Mouse (Mus musculus) neural tube, embryonic 13.5 days (tissue): ENCODE measurements around the gene Sh2b1. TPM values are rescaled to one million over a fixed set of nuclear protein-coding genes. Genes with fewer than 3 reads are reported as not detected.
A peak's percentile ranks its signal among the peaks of the same experiment; 100 is the strongest.

Experiments used
- ATAC-seq: fragments of 200-750 bp; cut with Nextera tagmentation; 2 replicates; pipeline ENCODE4 v1.8.0; 2017; ENCODE audit warnings: low read depth, mild to moderate bottlenecking, moderate TSS enrichment, moderate library complexity
- H3K27ac ChIP-seq: fragments of 300-500 bp; sonication (generic); replicated peaks from 2 replicates; pipeline ENCODE4 v1.5.1; 2015; ENCODE audit warnings: moderate library complexity, mild to moderate bottlenecking, inconsistent platforms
- H3K27me3 ChIP-seq: fragments of 300-500 bp; sonication (generic); 2 replicates; pipeline ENCODE4 v1.6.1; 2015; ENCODE audit warnings: mild to moderate bottlenecking, inconsistent platforms
- H3K36me3 ChIP-seq: fragments of 300-500 bp; sonication (generic); 2 replicates; pipeline ENCODE4 v1.6.1; 2015; ENCODE audit warnings: mild to moderate bottlenecking, inconsistent platforms
- H3K4me1 ChIP-seq: fragments of 300-500 bp; sonication (generic); replicated peaks from 2 replicates; pipeline ENCODE4 v1.6.1; 2015; ENCODE audit warnings: inconsistent platforms
- H3K4me2 ChIP-seq: fragments of 300-500 bp; sonication (generic); 2 replicates; pipeline ENCODE4 v1.6.1; 2015; ENCODE audit warnings: inconsistent platforms, mild to moderate bottlenecking, moderate library complexity
- H3K4me3 ChIP-seq: fragments of 300-500 bp; sonication (generic); 2 replicates; pipeline ENCODE4 v1.5.1; 2015; ENCODE audit warnings: mild to moderate bottlenecking, inconsistent platforms
- H3K9ac ChIP-seq: fragments of 300-500 bp; sonication (generic); 2 replicates; pipeline ENCODE4 v1.6.1; 2015; ENCODE audit warnings: moderate library complexity, mild to moderate bottlenecking, inconsistent platforms
- H3K9me3 ChIP-seq: fragments of 300-500 bp; sonication (generic); 2 replicates; pipeline ENCODE4 v1.6.1; 2016; ENCODE audit warnings: inconsistent platforms
- WGBS: fragments of 180-500 bp; shearing (Covaris S2); methylation state at CpG from one replicate; pipeline ENCODE4 v1.1.7; 2015; 5-methylcytosine and 5-hydroxymethylcytosine counted together
- polyA plus RNA-seq: library from polyadenylated mRNA; unstranded; fragments of >200 nt; fragmentation: Nextera tagmentation; extraction: Ambion mirVana; gene quantifications from 2 replicates; pipeline ENCODE4 v1.2.1, GENCODE M21; 2015

Gene Sh2b1
- polyA plus RNA-seq, 1 experiment from 2014 or later = 62.3 TPM

DNA sequence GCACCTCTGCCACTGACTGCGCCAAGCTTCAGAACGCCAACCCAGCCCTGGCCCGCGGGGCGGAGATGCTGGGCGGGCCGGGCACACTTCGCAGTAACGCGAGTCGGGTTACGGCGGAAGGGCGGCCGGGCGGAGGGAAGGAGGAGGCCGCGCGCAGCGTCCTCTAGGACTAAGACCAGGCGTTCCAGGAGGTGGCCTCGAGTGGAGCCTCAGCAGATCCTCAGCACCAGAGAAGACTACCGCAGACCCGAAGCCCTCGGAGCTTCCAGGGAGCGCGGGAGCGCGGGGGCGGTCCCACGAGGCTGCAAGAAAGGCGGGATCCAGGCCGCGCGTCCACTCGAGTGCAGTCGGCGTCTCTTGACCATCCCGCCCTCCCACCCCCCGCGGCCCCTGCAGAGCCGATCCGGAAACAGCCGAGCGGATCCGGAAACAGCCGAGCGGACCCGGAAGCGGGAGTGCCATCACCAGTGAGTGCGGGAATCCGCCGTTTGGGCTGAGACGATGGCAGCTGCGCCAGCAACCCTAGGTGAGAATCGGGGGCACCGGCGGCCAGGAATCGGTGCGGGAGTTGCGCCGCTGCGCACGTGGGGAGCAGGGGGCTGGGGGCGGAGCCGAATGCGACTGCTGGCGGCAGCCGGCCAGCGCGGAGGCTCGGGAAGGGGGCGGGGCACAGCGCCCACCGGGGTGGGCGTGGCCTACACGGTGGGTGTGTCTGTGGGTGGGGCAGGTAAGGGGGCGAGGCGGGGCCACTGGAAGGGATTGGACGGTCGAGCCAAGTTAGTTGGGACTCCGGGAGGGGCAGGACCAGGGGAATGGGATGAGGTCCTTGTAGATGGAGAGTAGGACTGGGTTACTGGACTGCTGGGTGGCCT, 46.4 kb downstream of the Sh2b1 start, which contains the start of gene Rabep2:
TSS of gene Rabep2 (plus strand) at position 129 of the 872 bp plus-strand sequence.
- peaks cover 22% of the 10 kb centered on the region for H3K4me1 ChIP-seq
- peak within 1 kb of the TSS; percentile 71 for H3K4me3 ChIP-seq
- WGBS = under 1% methylated on average over 82 of the region's 82 CpGs
- peak within 1 kb of the TSS; percentile 93 for H3K27ac ChIP-seq
- no peaks in the 10 kb centered on the region for H3K9me3 ChIP-seq
- peaks cover 10% of the 10 kb centered on the region; the same call in 1 of the 2 replicates for H3K36me3 ChIP-seq
- no peaks in the 10 kb centered on the region for H3K27me3 ChIP-seq
- H3K9ac ChIP-seq = peak within 1 kb of the TSS; percentile 90
- H3K4me2 ChIP-seq = peak within 1 kb of the TSS; percentile 79
- peak; percentile 94 for ATAC-seq

DNA sequence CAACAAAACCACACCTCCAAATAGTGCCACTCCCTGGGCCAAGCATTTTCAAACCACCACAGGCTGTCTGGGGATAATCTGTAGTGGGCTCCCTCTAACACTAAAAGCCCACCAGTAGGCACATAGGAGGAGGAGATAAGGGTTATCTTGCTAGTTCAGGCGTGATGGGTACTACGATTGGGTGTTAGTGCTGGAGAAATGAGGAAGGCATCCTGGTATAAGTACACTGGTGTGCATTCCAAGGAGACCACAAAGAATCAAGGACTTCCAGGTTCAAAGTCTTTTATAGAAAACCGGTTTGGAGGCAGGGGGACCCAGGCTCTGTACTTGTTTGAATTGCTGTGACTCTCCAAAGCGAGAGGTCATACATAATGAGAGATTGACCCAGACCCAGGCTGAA, 47.1 kb downstream of the Sh2b1 start:
- Histone ChIP-seq H3K9me3 (no peaks in the 10 kb centered on the region), H3K27me3 (no peaks in the 10 kb centered on the region), H3K27ac (peak overlapping the region; percentile 93), H3K4me3 (peak overlapping the region; percentile 71), H3K4me1 (peaks cover 22% of the 10 kb centered on the region), H3K36me3 (0 out of 2 replicates have a peak, but pooled peaks cover 6% of the 10 kb centered on the region), H3K9ac (peak overlapping the region; percentile 90), H3K4me2 (peak overlapping the region; percentile 79)
- WGBS = 14% methylated on average over 4 of the region's 4 CpGs
- no peak for ATAC-seq

DNA sequence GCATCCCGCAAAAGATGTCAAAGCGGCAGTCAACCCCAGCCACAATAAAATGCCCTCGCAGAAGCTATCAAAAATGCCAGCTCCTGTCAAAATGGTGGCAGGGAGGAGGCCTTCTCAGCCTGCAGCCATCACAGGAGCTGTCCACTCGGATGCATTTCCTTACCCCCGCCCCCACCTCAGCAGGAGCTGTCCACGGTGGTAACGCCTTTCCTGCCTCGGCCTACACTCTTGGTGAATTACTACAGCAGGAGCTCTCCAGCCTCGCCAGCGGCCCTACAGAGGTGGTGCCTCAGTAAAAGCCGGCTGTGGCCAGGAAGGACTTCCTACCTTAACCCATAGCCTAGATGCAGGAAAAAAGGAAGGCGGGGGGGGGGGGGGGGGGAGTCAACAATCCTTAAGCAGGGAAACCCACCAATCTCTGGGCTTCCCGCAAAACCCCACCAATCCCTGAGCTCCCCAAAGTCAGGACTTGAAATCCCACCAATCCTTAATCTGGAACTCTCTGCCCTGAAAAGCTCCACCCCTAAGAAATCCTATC, 47.8 kb downstream of the Sh2b1 start:
- Histone ChIP-seq H3K4me2 (peak overlapping the region; percentile 79; the same call in 1 of the 2 replicates), H3K4me1 (peaks cover 22% of the 10 kb centered on the region), H3K4me3 (no peak overlapping the region), H3K9me3 (no peaks in the 10 kb centered on the region), H3K27me3 (no peaks in the 10 kb centered on the region), H3K9ac (no peak overlapping the region), H3K27ac (no peak overlapping the region), H3K36me3 (0 out of 2 replicates have a peak, but pooled peaks cover under 1% of the 10 kb centered on the region)
- ATAC-seq = no peak
- WGBS = 58% methylated on average over 12 of the region's 13 CpGs

DNA sequence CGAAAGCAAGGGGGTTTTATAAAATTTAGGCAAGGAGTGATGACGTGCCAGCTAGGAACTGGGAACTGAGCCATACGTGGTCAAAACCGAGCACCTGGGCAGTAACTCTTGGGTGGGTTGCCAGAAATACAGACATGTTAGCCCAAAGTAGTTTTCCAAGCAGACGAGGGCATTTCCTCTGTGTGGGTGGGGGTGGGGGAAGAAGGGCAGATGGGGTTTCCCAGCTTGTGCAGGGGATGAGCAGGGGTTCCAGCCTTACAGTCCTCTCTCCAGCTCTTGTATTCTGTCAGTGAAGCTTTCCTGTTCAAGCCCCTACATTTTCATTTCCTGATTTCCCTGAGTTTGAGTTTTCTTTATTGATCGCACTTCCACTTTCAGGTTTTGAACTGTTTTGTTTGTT, 51.1 kb downstream of the Sh2b1 start:
- WGBS = 81% methylated on average over 6 of the region's 6 CpGs
- H3K4me2 ChIP-seq = no peak overlapping the region
- H3K9ac ChIP-seq = no peak overlapping the region
- H3K27ac ChIP-seq = no peak overlapping the region
- peaks cover 12% of the 10 kb centered on the region for H3K4me1 ChIP-seq
- H3K4me3 ChIP-seq = no peak overlapping the region
- ATAC-seq = no peak
- no peaks in the 10 kb centered on the region for H3K36me3 ChIP-seq
- no peaks in the 10 kb centered on the region for H3K9me3 ChIP-seq
- H3K27me3 ChIP-seq = no peaks in the 10 kb centered on the region

DNA sequence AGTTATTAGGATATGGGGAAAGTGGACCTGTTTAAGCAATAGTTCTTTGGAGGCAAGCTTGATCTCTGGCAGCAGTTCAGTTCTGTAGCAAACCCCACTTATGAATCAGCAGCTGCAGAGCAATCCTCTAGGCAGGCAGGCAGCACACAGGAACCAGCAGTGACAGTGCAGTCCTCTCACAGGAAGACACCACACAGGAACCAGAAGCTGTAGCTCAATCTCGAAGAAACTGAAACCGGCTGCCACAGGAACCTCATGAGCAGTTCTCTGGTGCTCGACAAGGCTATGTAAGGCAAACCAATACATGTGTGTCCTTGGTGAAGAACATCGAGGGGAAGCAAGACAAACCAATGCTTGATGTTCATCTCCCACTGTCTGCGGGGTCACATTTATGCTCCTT, 53.5 kb downstream of the Sh2b1 start:
- ATAC-seq = no peak
- WGBS = 89% methylated on average over 5 of the region's 5 CpGs
- no peaks in the 10 kb centered on the region; the same call in 1 of the 2 replicates for H3K4me1 ChIP-seq
- no peak overlapping the region for H3K4me3 ChIP-seq
- H3K9ac ChIP-seq = no peak overlapping the region
- H3K4me2 ChIP-seq = no peak overlapping the region
- no peaks in the 10 kb centered on the region for H3K36me3 ChIP-seq
- no peaks in the 10 kb centered on the region for H3K27me3 ChIP-seq
- H3K9me3 ChIP-seq = no peaks in the 10 kb centered on the region
- no peak overlapping the region for H3K27ac ChIP-seq

DNA sequence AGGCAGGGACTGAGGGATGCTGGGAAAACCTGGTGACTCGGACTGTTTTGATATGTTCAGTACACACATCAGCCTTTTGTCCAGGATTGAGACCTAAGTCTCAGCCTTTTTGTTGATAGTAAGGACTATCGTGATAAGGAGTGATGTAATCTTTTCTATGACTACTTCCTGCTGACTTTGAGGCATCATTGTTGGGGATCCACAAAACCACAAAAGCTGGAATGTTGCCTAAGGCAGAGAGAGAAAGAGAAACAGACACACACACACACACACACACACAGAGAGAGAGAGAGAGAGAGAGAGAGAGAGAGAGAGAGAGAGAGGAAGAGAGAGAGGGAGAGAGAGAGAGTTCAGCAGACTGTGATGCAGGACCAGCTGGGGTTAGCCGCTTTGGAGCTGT, 56.7 kb downstream of the Sh2b1 start:
- no peak for ATAC-seq
- no peaks in the 10 kb centered on the region for H3K9me3 ChIP-seq
- no peak overlapping the region for H3K27ac ChIP-seq
- H3K4me2 ChIP-seq = no peak overlapping the region
- no peaks in the 10 kb centered on the region for H3K27me3 ChIP-seq
- H3K4me3 ChIP-seq = no peak overlapping the region
- 76% methylated on average over 3 of the region's 3 CpGs for WGBS
- H3K9ac ChIP-seq = no peak overlapping the region
- no peaks in the 10 kb centered on the region; the same call in 1 of the 2 replicates for H3K4me1 ChIP-seq
- no peaks in the 10 kb centered on the region for H3K36me3 ChIP-seq

DNA sequence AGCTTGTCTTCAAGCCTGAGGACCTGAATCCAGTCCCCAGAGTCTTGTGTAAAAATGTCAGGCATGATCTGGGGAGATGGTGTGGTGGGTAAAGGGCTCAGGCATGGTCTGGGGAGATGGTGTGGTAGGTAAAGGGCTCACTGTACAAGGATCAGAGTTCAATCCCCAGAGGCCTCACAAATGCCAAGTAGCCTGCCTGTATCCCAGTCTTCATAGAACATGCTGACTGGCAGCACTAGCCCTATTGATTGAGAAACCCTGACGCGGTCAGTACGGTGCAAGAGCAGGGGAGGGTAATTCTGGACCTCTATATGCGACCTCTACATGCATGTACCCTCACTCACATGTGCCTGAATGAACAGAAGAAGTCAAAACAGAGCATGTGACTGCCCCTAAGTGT, 57.6 kb downstream of the Sh2b1 start:
- Histone ChIP-seq H3K4me1 (no peaks in the 10 kb centered on the region; the same call in 1 of the 2 replicates), H3K27me3 (no peaks in the 10 kb centered on the region), H3K27ac (no peak overlapping the region), H3K4me2 (no peak overlapping the region), H3K36me3 (no peaks in the 10 kb centered on the region), H3K9me3 (no peaks in the 10 kb centered on the region), H3K9ac (no peak overlapping the region), H3K4me3 (no peak overlapping the region)
- 91% methylated on average over 4 of the region's 4 CpGs for WGBS
- no peak for ATAC-seq

DNA sequence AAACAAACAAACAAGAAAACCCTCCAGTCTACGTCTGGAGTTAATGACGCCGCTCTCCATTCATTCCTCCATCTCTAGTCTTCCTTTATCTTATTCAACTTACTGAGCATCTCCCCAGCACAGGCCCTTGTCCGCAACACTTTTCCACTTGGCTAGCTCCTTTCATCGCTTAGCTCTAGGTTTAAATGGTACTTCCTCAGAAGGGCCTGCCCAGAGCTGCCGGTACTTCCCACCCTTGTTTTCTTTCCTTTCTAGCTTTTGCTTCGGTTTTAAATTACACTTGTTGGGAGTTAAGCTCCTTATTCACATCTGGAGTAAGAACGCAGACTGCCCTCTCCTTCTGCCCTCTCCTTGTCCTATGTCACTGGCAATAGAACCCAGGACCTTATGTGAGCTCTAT, 58.2 kb downstream of the Sh2b1 start:
- no peak for ATAC-seq
- 25% methylated on average over 8 of the region's 8 CpGs for WGBS
- H3K9me3 ChIP-seq = no peaks in the 10 kb centered on the region

More for the DNA sequence above, 58.2 kb downstream of the Sh2b1 start:
- Histone ChIP-seq H3K4me3 (no peak overlapping the region), H3K4me1 (no peaks in the 10 kb centered on the region; the same call in 1 of the 2 replicates), H3K36me3 (no peaks in the 10 kb centered on the region), H3K4me2 (no peak overlapping the region), H3K27me3 (no peaks in the 10 kb centered on the region), H3K9ac (no peak overlapping the region), H3K27ac (no peak overlapping the region)

Other genes starting within 250 kb of the Sh2b1 start
- gene Sbk1, start 202.8 kb downstream of the Sh2b1 start, polyA plus RNA-seq = 238 and 247 TPM in 2 replicates
- gene Lat, start 105.9 kb downstream of the Sh2b1 start, polyA plus RNA-seq = 1.2 and 1.5 TPM in 2 replicates
- 68.5 and 73.0 TPM in 2 replicates for gene Spns1, start 98.0 kb downstream of the Sh2b1 start, polyA plus RNA-seq
- 3.1 and 3.5 TPM in 2 replicates for gene Nfatc2ip, start 78.7 kb downstream of the Sh2b1 start, polyA plus RNA-seq
- gene Cd19, start 60.5 kb downstream of the Sh2b1 start, polyA plus RNA-seq = 0.07 TPM in 1 of 2 replicates, not detected in the other
- gene Rabep2, start 46.7 kb downstream of the Sh2b1 start, polyA plus RNA-seq = 24.6 and 25.6 TPM in 2 replicates
- gene Atp2a1, start 12.3 kb downstream of the Sh2b1 start, polyA plus RNA-seq = 2.1 and 11.5 TPM in 2 replicates
- gene Tufm, start 11.9 kb upstream of the Sh2b1 start, polyA plus RNA-seq = 122 and 144 TPM in 2 replicates
- 68.2 and 83.1 TPM in 2 replicates for gene Atxn2l, start 28.0 kb upstream of the Sh2b1 start, polyA plus RNA-seq
- 188 and 200 TPM in 2 replicates for gene Eif3c, start 91.0 kb upstream of the Sh2b1 start, polyA plus RNA-seq
- gene Apobr, start 109.5 kb upstream of the Sh2b1 start, polyA plus RNA-seq = 0.29 and 0.95 TPM in 2 replicates
- 26.3 and 27.9 TPM in 2 replicates for gene Cln3, start 110.4 kb upstream of the Sh2b1 start, polyA plus RNA-seq
- not detected in 2 replicates for gene Il27, start 119.5 kb upstream of the Sh2b1 start, polyA plus RNA-seq
- gene Nupr1, start 155.4 kb upstream of the Sh2b1 start, polyA plus RNA-seq = 7.1 and 9.6 TPM in 2 replicates
- 48.3 and 51.3 TPM in 2 replicates for gene Sgf29, start 173.9 kb upstream of the Sh2b1 start, polyA plus RNA-seq
- 1.4 and 2.1 TPM in 2 replicates for gene Sult1a1, start 201.0 kb upstream of the Sh2b1 start, polyA plus RNA-seq
- gene Bola2, start 220.0 kb upstream of the Sh2b1 start, polyA plus RNA-seq = 109 and 143 TPM in 2 replicates
- gene Slx1b, start 220.4 kb upstream of the Sh2b1 start, polyA plus RNA-seq = 16.2 and 20.5 TPM in 2 replicates
- 92.4 and 107 TPM in 2 replicates for gene Coro1a, start 232.4 kb upstream of the Sh2b1 start, polyA plus RNA-seq